Comparison of ENCODE assay signal across 9 mouse cellular contexts in genomic region chr10:14211926-14212325, GRCm38 (mm10).
DNase-seq lines count a peak whose midpoint lies in the region; ATAC-seq and TF ChIP-seq lines count a peak whose summit lies in the region.
"Had no signal": no experiment of that assay in that cellular context is flagged by ENCODE, and none has a peak within 500 bp of the region (broad histone marks: within the 10 kb centered on the region; RNA-seq: fewer than 3 reads in every experiment).

No protein-coding gene starts in this region.

- peak; percentile 93 for DNase-seq in heart, adult 11 months
- DNase-seq in heart, embryonic 10.5 days (ENCODE audit: low spot score): no peak
- peak; percentile 33 for DNase-seq in MN1 (ENCODE audit: low spot score)
- DNase-seq in lung, postnatal 0 days (ENCODE audit: low spot score): peak; percentile 63
- DNase-seq in urinary bladder, adult 18-20 months (ENCODE audit: low spot score in 2 of 2): no peak
- DNase-seq in spleen, adult 18-20 months: no peak
- DNase-seq in thymus, adult 2 months: no peak

- no peak overlapping the region for H3K4me2 ChIP-seq in heart, embryonic 12.5 days
- H3K4me2 ChIP-seq in lung, postnatal 0 days (replicated peaks; ENCODE audit: low read depth, low read length): no peak overlapping the region

- no peaks in the 10 kb centered on the region for H3K36me3 ChIP-seq in heart, embryonic 10.5 days
- no peaks in the 10 kb centered on the region for H3K36me3 ChIP-seq in heart, embryonic 12.5 days
- no peaks in the 10 kb centered on the region for H3K36me3 ChIP-seq in lung, postnatal 0 days (ENCODE audit: insufficient read depth, low read length)
- no peaks in the 10 kb centered on the region for H3K36me3 ChIP-seq in thymus, adult 2 months (ENCODE audit: control insufficient read depth, insufficient read depth, low read length)

- no peak overlapping the region for H3K9ac ChIP-seq in heart, embryonic 12.5 days
- no peak overlapping the region for H3K9ac ChIP-seq in lung, postnatal 0 days (replicated peaks; ENCODE audit: low read depth)

- TF ChIP-seq EP300 in lung, postnatal 0 days (IDR thresholded peaks at IDR 0.05): no peak

- no peaks in the 10 kb centered on the region for H3K9me3 ChIP-seq in heart, embryonic 10.5 days
- H3K9me3 ChIP-seq in heart, embryonic 12.5 days (replicated peaks): no peaks in the 10 kb centered on the region
- H3K9me3 ChIP-seq in lung, postnatal 0 days (ENCODE audit: low read length): no peaks in the 10 kb centered on the region

- H3K4me1 ChIP-seq in heart, embryonic 10.5 days: peaks cover 5% of the 10 kb centered on the region; the same call in 1 of the 2 replicates
- 0 out of 2 replicates have a peak, but pooled peaks cover 5% of the 10 kb centered on the region for H3K4me1 ChIP-seq in heart, embryonic 12.5 days (replicated peaks)
- no peaks in the 10 kb centered on the region for H3K4me1 ChIP-seq in lung, postnatal 0 days (ENCODE audit: insufficient read depth, low read depth, low read length)
- peaks cover 16% of the 10 kb centered on the region for H3K4me1 ChIP-seq in thymus, adult 2 months (replicated peaks; ENCODE audit: control insufficient read depth, insufficient read depth, low read length)

- WGBS in heart, embryonic 10.5 days: 34% methylated on average over 6 of the region's 6 CpGs
- WGBS in heart, embryonic 12.5 days: 28% methylated on average over 6 of the region's 6 CpGs
- WGBS in lung, postnatal 0 days: 22% methylated on average over 6 of the region's 6 CpGs
- WGBS in thymus, adult 2 months: 25% methylated on average over 6 of the region's 6 CpGs

- TF ChIP-seq POLR2A in thymus, adult 2 months (IDR thresholded peaks at IDR 0.05; ENCODE audit: control insufficient read depth, extremely low read depth, insufficient read depth, low read length, poor library complexity): no peak

- TF ChIP-seq CTCF in lung, postnatal 0 days (IDR thresholded peaks at IDR 0.05): no peak
- no peak for TF ChIP-seq CTCF in thymus, adult 2 months (IDR thresholded peaks at IDR 0.05; ENCODE audit: borderline replicate concordance, control insufficient read depth, extremely low read depth, insufficient read depth, low read length, poor library complexity)

- no peak overlapping the region for H3K4me3 ChIP-seq in heart, embryonic 10.5 days
- no peak overlapping the region for H3K4me3 ChIP-seq in heart, embryonic 12.5 days
- H3K4me3 ChIP-seq in lung, postnatal 0 days (ENCODE audit: low read depth, low read length): no peak overlapping the region
- H3K4me3 ChIP-seq in thymus, adult 2 months (ENCODE audit: control insufficient read depth, insufficient read depth, low read length): no peak overlapping the region
- H3K4me3 ChIP-seq: megakaryocyte, embryonic 14.5 days had no signal

- no peaks in the 10 kb centered on the region for H3K27me3 ChIP-seq in heart, embryonic 10.5 days (ENCODE audit: insufficient read depth, poor library complexity, severe bottlenecking)
- H3K27me3 ChIP-seq in heart, embryonic 12.5 days (replicated peaks): no peaks in the 10 kb centered on the region
- H3K27me3 ChIP-seq in lung, postnatal 0 days (replicated peaks; ENCODE audit: insufficient read depth, low read length): no peaks in the 10 kb centered on the region
- no peaks in the 10 kb centered on the region for H3K27me3 ChIP-seq in thymus, adult 2 months (ENCODE audit: control insufficient read depth, insufficient read depth, low read length)

- ATAC-seq in heart, embryonic 12.5 days (ENCODE audit: insufficient number of reproducible peaks, low FRiP score): peak; percentile 42; the same call in 1 of the 2 replicates
- ATAC-seq in lung, postnatal 0 days: peak; percentile 32

- no peak overlapping the region for H3K27ac ChIP-seq in heart, embryonic 10.5 days
- H3K27ac ChIP-seq in heart, embryonic 12.5 days (ENCODE audit: poor library complexity, severe bottlenecking): no peak overlapping the region
- H3K27ac ChIP-seq in lung, postnatal 0 days (ENCODE audit: low read length): no peak overlapping the region
- H3K27ac ChIP-seq in thymus, adult 2 months (ENCODE audit: control insufficient read depth, insufficient read depth, low read length): no peak overlapping the region

Comparison
In these comparisons a context has a peak if more than half of its experiments do, and no peak if none do; other contexts are left out.
1. DNase-seq: peak in heart, adult 11 months (single experiment), MN1 (single experiment) and lung, postnatal 0 days (single experiment); none in heart, embryonic 10.5 days (single experiment), urinary bladder, adult 18-20 months (0 of 2), spleen, adult 18-20 months (0 of 2) and thymus, adult 2 months (single experiment).